Mouse (Mus musculus): ENCODE data around the gene Samt1.
"Not testable (repeated sequence)": the region's sequence is repeated elsewhere in the genome, so short reads cannot be mapped to it uniquely, and the experiment has no call there.

- not testable (repeated sequence) for TF ChIP-seq USF1 (IDR thresholded peaks at IDR 0.05; ENCODE audit: low read depth, low read length); CTCF (IDR thresholded peaks at IDR 0.05 in 2 of 3, conservative IDR thresholded peaks at IDR 0.05 in 1 of 3; ENCODE audit: control insufficient read depth in 1 of 3, insufficient read depth in 1 of 3, low read depth in 2 of 3, low read length in 3 of 3, poor library complexity in 1 of 3, severe bottlenecking in 1 of 3); JUND (IDR thresholded peaks at IDR 0.05; ENCODE audit: low read depth, low read length); EP300 (IDR thresholded peaks at IDR 0.05; ENCODE audit: low read depth in 1 of 2, low read length in 2 of 2); NELFE (IDR thresholded peaks at IDR 0.05; ENCODE audit: low read depth, low read length); POLR2A (IDR thresholded peaks at IDR 0.05; ENCODE audit: control insufficient read depth in 1 of 2, insufficient read depth in 1 of 2, low read depth in 1 of 2, low read length in 2 of 2, poor library complexity in 1 of 2); POLR2AphosphoS5 (IDR thresholded peaks at IDR 0.05; ENCODE audit: borderline replicate concordance, low read depth, low read length); CHD2 (IDR thresholded peaks at IDR 0.05; ENCODE audit: low read length); HCFC1 (IDR thresholded peaks at IDR 0.05; ENCODE audit: low read depth, low read length); ZKSCAN1 (IDR thresholded peaks at IDR 0.05; ENCODE audit: low read depth, low read length); GABPA (IDR thresholded peaks at IDR 0.05; ENCODE audit: low read depth, low read length); SIN3A (IDR thresholded peaks at IDR 0.05; ENCODE audit: low read length)
Measured at GRCm38 (mm10) chrX:153952866-153953265, 59.6 kb downstream of the Samt1 start.

All from MEL (cell line).